Mouse (Mus musculus) MEL (cell line): ENCODE results near the gene Tpst2. TPM values are rescaled to one million over a fixed set of nuclear protein-coding genes. Genes with fewer than 3 reads are reported as not detected.
A peak's percentile ranks its signal among the peaks of the same experiment; 100 is the strongest.

Experiments
- DNase-seq: peaks from one replicate; pipeline ENCODE4 v3.0.0; 2011; ENCODE audit warnings: low read depth, low spot score
- H3K27ac ChIP-seq: 2 replicates; pipeline ENCODE4 v1.5.1; 2012; ENCODE audit warnings: low read depth, mild to moderate bottlenecking, control low read depth, low read length, moderate library complexity; ENCODE audit not compliant: control insufficient read depth
- H3K27me3 ChIP-seq, 2 experiments: fragments of 150-350 bp in 1 of 2; sonication (generic) in 1 of 2; 2 replicates each; pipeline ENCODE4 v1.6.1; 2012; ENCODE audit warnings: low read length in 2 of 2, mild to moderate bottlenecking in 2 of 2, improper control_type of control experiment in 1 of 2, moderate library complexity in 1 of 2; ENCODE audit not compliant: insufficient read depth in 2 of 2, control insufficient read depth in 1 of 2
- H3K36me3 ChIP-seq, 2 experiments: 2 replicates each; pipeline ENCODE4 v1.6.1; 2012 to 2014; ENCODE audit warnings: low read length in 2 of 2, improper control_type of control experiment in 1 of 2, inconsistent platforms in 1 of 2, mild to moderate bottlenecking in 1 of 2; ENCODE audit not compliant: insufficient read depth in 2 of 2, control insufficient read depth in 1 of 2
- H3K4me1 ChIP-seq, 2 experiments: fragments of 150-350 bp in 1 of 2; sonication (generic) in 1 of 2; 2 replicates each; pipeline ENCODE4 v1.6.1; 2012; ENCODE audit warnings: low read length in 2 of 2, improper control_type of control experiment in 1 of 2, mild to moderate bottlenecking in 1 of 2; ENCODE audit not compliant: insufficient read depth in 2 of 2, control insufficient read depth in 1 of 2
- H3K4me3 ChIP-seq, 2 experiments: fragments of 150-350 bp in 1 of 2; sonication (generic) in 1 of 2; 2 replicates each; pipeline ENCODE4 v1.5.1; 2012; ENCODE audit warnings: low read depth in 2 of 2, low read length in 2 of 2, mild to moderate bottlenecking in 2 of 2, moderate library complexity in 2 of 2, control low read depth in 1 of 2, improper control_type of control experiment in 1 of 2; ENCODE audit not compliant: control insufficient read depth in 1 of 2, insufficient read depth in 1 of 2
- H3K79me2 ChIP-seq: 2 replicates; pipeline ENCODE4 v1.6.1; 2012; ENCODE audit warnings: mild to moderate bottlenecking, low read length, moderate library complexity; ENCODE audit not compliant: control insufficient read depth, poor library complexity, insufficient read depth
- H3K9ac ChIP-seq: 2 replicates; pipeline ENCODE4 v1.6.1; 2012; ENCODE audit warnings: low read depth, mild to moderate bottlenecking, control low read depth, low read length, moderate library complexity; ENCODE audit not compliant: control insufficient read depth, poor library complexity, severe bottlenecking
- H3K9me3 ChIP-seq: fragments of 150-350 bp; sonication (generic); replicated peaks from 2 replicates; pipeline ENCODE4 v1.6.1; 2012; ENCODE audit warnings: mild to moderate bottlenecking, low read length, improper control_type of control experiment, moderate library complexity; ENCODE audit not compliant: insufficient read depth
- CHD2 ChIP-seq: IDR thresholded peaks from 2 replicates; pipeline ENCODE4 v1.6.1; 2011; ENCODE audit warnings: low read length, improper control_type of control experiment
- E2F4 ChIP-seq: IDR thresholded peaks from 2 replicates; pipeline ENCODE4 v1.6.1; 2011; ENCODE audit warnings: low read depth, low read length, improper control_type of control experiment, borderline replicate concordance
- EP300 ChIP-seq, 2 experiments: IDR thresholded peaks; 2 replicates each; pipeline ENCODE4 v1.6.1; 2011; ENCODE audit warnings: improper control_type of control experiment in 2 of 2, low read length in 2 of 2, low read depth in 1 of 2, mild to moderate bottlenecking in 1 of 2
- GABPA ChIP-seq: IDR thresholded peaks from 2 replicates; pipeline ENCODE4 v1.6.1; 2012; ENCODE audit warnings: low read depth, mild to moderate bottlenecking, inconsistent platforms, low read length, improper control_type of control experiment, moderate library complexity
- GATA1 ChIP-seq: IDR thresholded peaks from 2 replicates; pipeline ENCODE4 v1.6.1; 2011; ENCODE audit warnings: low read depth, low read length, improper control_type of control experiment
- MAFK ChIP-seq: IDR thresholded peaks from 2 replicates; pipeline ENCODE4 v1.6.1; 2011; ENCODE audit warnings: low read depth, mild to moderate bottlenecking, low read length, improper control_type of control experiment, borderline replicate concordance
- MAX ChIP-seq: IDR thresholded peaks from 2 replicates; pipeline ENCODE4 v1.6.1; 2011; ENCODE audit warnings: low read length, improper control_type of control experiment
- MAZ ChIP-seq: IDR thresholded peaks from 2 replicates; pipeline ENCODE4 v1.6.1; 2012; ENCODE audit warnings: low read depth, mild to moderate bottlenecking, inconsistent platforms, low read length, improper control_type of control experiment
- MEF2A ChIP-seq: IDR thresholded peaks from 2 replicates; pipeline ENCODE4 v1.6.1; 2014; ENCODE audit warnings: low read depth, mild to moderate bottlenecking, inconsistent platforms, low read length, improper control_type of control experiment; ENCODE audit not compliant: poor library complexity, insufficient replicate concordance, severe bottlenecking; ENCODE audit errors: extremely low read depth
- MYC ChIP-seq: IDR thresholded peaks from 2 replicates; pipeline ENCODE4 v1.6.1; 2011; ENCODE audit warnings: low read depth, mild to moderate bottlenecking, low read length, improper control_type of control experiment, moderate library complexity
- NELFE ChIP-seq: IDR thresholded peaks from 2 replicates; pipeline ENCODE4 v1.6.1; 2011; ENCODE audit warnings: low read depth, low read length, improper control_type of control experiment
- POLR2A ChIP-seq, 2 experiments: IDR thresholded peaks; 2 replicates each; pipeline ENCODE4 v1.6.1; 2011 to 2012; ENCODE audit warnings: low read length in 2 of 2, mild to moderate bottlenecking in 2 of 2, control low read depth in 1 of 2, improper control_type of control experiment in 1 of 2, low read depth in 1 of 2, moderate library complexity in 1 of 2; ENCODE audit not compliant: control insufficient read depth in 1 of 2, insufficient read depth in 1 of 2, poor library complexity in 1 of 2
- POLR2AphosphoS5 ChIP-seq: IDR thresholded peaks from 2 replicates; pipeline ENCODE4 v1.6.1; 2012; ENCODE audit warnings: low read depth, borderline replicate concordance, mild to moderate bottlenecking, inconsistent platforms, low read length, moderate library complexity, mixed read lengths
- RAD21 ChIP-seq: IDR thresholded peaks from 2 replicates; pipeline ENCODE4 v1.6.1; 2011; ENCODE audit warnings: mild to moderate bottlenecking, low read depth, low read length, improper control_type of control experiment
- SIN3A ChIP-seq: IDR thresholded peaks from 2 replicates; pipeline ENCODE4 v1.6.1; 2012; ENCODE audit warnings: low read length, improper control_type of control experiment, inconsistent platforms
- TBP ChIP-seq: IDR thresholded peaks from 2 replicates; pipeline ENCODE4 v1.8.0; 2011; ENCODE audit warnings: low read depth, low read length, improper control_type of control experiment
- USF1 ChIP-seq: IDR thresholded peaks from 2 replicates; pipeline ENCODE4 v1.6.1; 2014; ENCODE audit warnings: low read depth, mild to moderate bottlenecking, inconsistent platforms, low read length, improper control_type of control experiment, moderate library complexity
- USF2 ChIP-seq, 2 experiments: IDR thresholded peaks; 2 replicates each; pipeline ENCODE4 v1.6.1; 2011 to 2012; ENCODE audit warnings: improper control_type of control experiment in 2 of 2, low read length in 2 of 2, borderline replicate concordance in 1 of 2, inconsistent platforms in 1 of 2, low read depth in 1 of 2, mild to moderate bottlenecking in 1 of 2; ENCODE audit not compliant: insufficient read depth in 1 of 2
- ZC3H11A ChIP-seq: IDR thresholded peaks from 2 replicates; pipeline ENCODE4 v1.6.1; 2012; ENCODE audit warnings: low read depth, mild to moderate bottlenecking, inconsistent platforms, low read length, improper control_type of control experiment
- ZKSCAN1 ChIP-seq: IDR thresholded peaks from 2 replicates; pipeline ENCODE4 v1.6.1; 2012; ENCODE audit warnings: low read depth, mild to moderate bottlenecking, inconsistent platforms, low read length, improper control_type of control experiment, moderate library complexity
- ZMIZ1 ChIP-seq: IDR thresholded peaks from 2 replicates; pipeline ENCODE4 v1.6.1; 2012; ENCODE audit warnings: low read depth, mild to moderate bottlenecking, inconsistent platforms, low read length, improper control_type of control experiment, moderate library complexity
- polyA plus RNA-seq, 2 experiments: library from polyadenylated mRNA; stranded (reverse) in 1 of 2; unstranded in 1 of 2; fragments of >175 nt in 1 of 2; fragments of >200 nt in 1 of 2; gene quantifications; 2 replicates each; pipeline versions ENCODE4 v1.2.1 to v1.2.4; 2012; ENCODE audit warnings: low replicate concordance in 2 of 2, low read depth in 1 of 2; ENCODE audit not compliant: insufficient read length in 2 of 2, insufficient read depth in 1 of 2, missing spikeins in 1 of 2
- total RNA-seq: library from RNA; depleted of rRNA; stranded (reverse); fragments of 300-350 nt; gene quantifications from 2 replicates; pipeline ENCODE4 v1.2.3, GENCODE M21; 2012

Gene Tpst2
- total and polyA plus RNA-seq, 3 experiments, result 57.8 to 86.1 TPM; not detected in 1

- no peak for DNase-seq
- Histone ChIP-seq H3K27ac (peak overlapping the region; percentile 26; the same call in 1 of the 2 replicates), H3K27me3 (no peaks in the 10 kb centered on the region), H3K9ac (peak overlapping the region; percentile 78), H3K79me2 (peaks cover 18% of the 10 kb centered on the region), H3K4me1 (peaks cover 0 to 17% of the 10 kb centered on the region in 2 experiments; a peak in 2 of 4 replicates), H3K36me3 (peaks cover 0 to 13% of the 10 kb centered on the region in 2 experiments; a peak in 3 of 4 replicates), H3K9me3 (no peaks in the 10 kb centered on the region), H3K4me3 (peak overlapping the region; percentile 70 to 88)
- TF ChIP-seq ZKSCAN1 (no peak), SIN3A (no peak), ZMIZ1 (no peak), TBP (no peak), E2F4 (no peak), CHD2 (no peak), ZC3H11A (no peak), MAFK (no peak)
These were observed 50.0 kb downstream of the Tpst2 start for GRCm38 (mm10) chr5:112326446-112327009.

- H3K4me1 ChIP-seq, result peaks cover 0 to 17% of the 10 kb centered on the region in 2 experiments; a peak in 2 of 4 replicates
- no peak overlapping the region for H3K27ac ChIP-seq
- H3K9me3 ChIP-seq, result no peaks in the 10 kb centered on the region
- peaks cover 18% of the 10 kb centered on the region for H3K79me2 ChIP-seq
- no peak for DNase-seq
- peaks cover 0 to 13% of the 10 kb centered on the region in 2 experiments; a peak in 3 of 4 replicates for H3K36me3 ChIP-seq
- H3K27me3 ChIP-seq, result no peaks in the 10 kb centered on the region
- TF ChIP-seq RAD21, result no peak
- no peak overlapping the region for H3K9ac ChIP-seq
- no peak overlapping the region for H3K4me3 ChIP-seq
These were observed 51.4 kb downstream of the Tpst2 start for GRCm38 (mm10) chr5:112327854-112328253.

- TF ChIP-seq EP300 (IDR thresholded peaks at IDR 0.05; ENCODE audit: low read depth in 1 of 2, low read length in 2 of 2) (no peak), MYC (no peak), ZC3H11A (no peak), GABPA (no peak), MAX (no peak), GATA1 (no peak), NELFE (no peak), SIN3A (no peak), USF2 (IDR thresholded peaks at IDR 0.05; ENCODE audit: borderline replicate concordance in 1 of 2, insufficient read depth in 1 of 2, low read depth in 1 of 2, low read length in 2 of 2) (no peak), POLR2A (IDR thresholded peaks at IDR 0.05; ENCODE audit: control insufficient read depth in 1 of 2, insufficient read depth in 1 of 2, low read depth in 1 of 2, low read length in 2 of 2, poor library complexity in 1 of 2) (no peak), MEF2A (no peak), POLR2AphosphoS5 (no peak), MAZ (no peak), USF1 (no peak), MAFK (no peak)
- peaks cover 5 to 6% of the 10 kb centered on the region in 2 experiments; a peak in 3 of 4 replicates for H3K36me3 ChIP-seq
- no peak overlapping the region for H3K4me3 ChIP-seq
- DNase-seq, result no peak
- H3K79me2 ChIP-seq, result peaks cover 18% of the 10 kb centered on the region
- no peaks in the 10 kb centered on the region for H3K9me3 ChIP-seq
- no peak overlapping the region for H3K9ac ChIP-seq
- H3K27me3 ChIP-seq, result no peaks in the 10 kb centered on the region
- H3K4me1 ChIP-seq, result 0 out of 4 replicates have a peak, but pooled peaks cover 0 to 10% of the 10 kb centered on the region in 2 experiments
- no peak overlapping the region for H3K27ac ChIP-seq
These were observed 53.5 kb downstream of the Tpst2 start for GRCm38 (mm10) chr5:112329805-112330564.
